Mouse (Mus musculus): ENCODE data around the gene Dhx37.
A peak's percentile ranks its signal among the peaks of the same experiment; 100 is the strongest.
"Not testable (repeated sequence)": the region's sequence is repeated elsewhere in the genome, so short reads cannot be mapped to it uniquely, and the experiment has no call there.

The Dhx37 gene

DNA sequence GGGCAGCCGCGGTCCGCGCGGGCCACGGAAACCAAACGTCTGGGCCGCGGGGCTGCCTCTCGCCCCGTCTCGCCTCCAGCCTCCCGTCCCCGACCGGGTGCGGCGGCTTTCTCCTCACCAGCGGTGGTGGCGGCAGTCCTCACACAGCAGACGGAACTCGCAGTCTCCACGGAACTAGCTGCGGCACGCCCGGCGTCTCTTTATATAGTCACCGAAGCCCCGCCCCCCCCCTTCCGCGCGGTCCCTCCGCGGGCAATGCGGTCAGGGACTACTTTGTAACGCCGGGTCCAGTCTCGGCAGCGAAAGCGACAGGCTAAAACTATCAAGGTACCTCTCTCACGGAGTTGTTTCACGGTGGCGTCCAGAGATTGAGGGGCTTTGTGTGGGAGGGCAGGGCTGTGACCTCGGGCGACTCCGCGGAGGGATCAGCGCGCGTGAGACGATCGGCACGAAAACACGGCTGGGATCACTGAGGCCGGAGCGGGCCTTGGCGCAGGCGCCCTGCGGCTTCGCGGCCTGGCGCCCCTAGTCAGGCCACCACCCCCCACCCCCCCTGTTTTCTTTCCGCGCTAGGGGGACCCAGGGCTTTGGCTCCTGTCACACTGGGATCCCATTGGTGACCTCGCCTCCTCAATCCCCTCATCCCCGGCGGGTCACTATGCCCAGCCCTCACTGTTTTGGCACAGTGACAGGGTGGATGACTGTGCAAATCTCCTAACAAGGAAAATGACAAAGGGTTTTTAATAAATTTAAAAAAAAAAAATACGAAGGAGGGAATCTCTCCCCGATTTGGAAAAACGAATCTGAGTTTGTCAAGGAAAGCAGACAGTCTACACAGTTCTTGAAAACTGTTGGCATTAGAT, 44.1 kb downstream of the Dhx37 start, which contains the start of gene Ubc:
Gene Ubc (minus strand): TSS at position 624 of the 863 bp plus-strand sequence.
- peak; percentile 91 to 97 for DNase-seq (ENCODE audit: low spot score in 2 of 2)

- peak; percentile 86 to 93 for DNase-seq (ENCODE audit: low spot score in 2 of 2)
These were observed 44.8 kb downstream of the Dhx37 start, which contains the start of gene Gm10382 for GRCm38 (mm10) chr5:125389131-125389578. Gene Gm10382, plus strand, starts transcription at chr5:125389322.

- DNase-seq (ENCODE audit: low spot score in 2 of 2), result no peak
These were observed 45.4 kb downstream of the Dhx37 start for GRCm38 (mm10) chr5:125388358-125389092.

DNA sequence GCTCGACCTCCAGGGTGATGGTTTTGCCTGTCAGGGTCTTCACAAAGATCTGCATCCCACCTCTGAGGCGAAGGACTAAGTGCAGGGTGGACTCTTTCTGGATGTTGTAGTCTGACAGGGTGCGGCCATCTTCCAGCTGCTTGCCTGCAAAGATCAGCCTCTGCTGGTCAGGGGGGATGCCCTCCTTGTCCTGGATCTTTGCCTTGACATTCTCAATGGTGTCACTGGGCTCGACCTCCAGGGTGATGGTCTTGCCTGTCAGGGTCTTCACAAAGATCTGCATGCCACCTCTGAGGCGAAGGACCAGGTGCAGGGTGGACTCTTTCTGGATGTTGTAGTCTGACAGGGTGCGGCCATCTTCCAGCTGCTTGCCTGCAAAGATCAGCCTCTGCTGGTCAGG, 46.6 kb downstream of the Dhx37 start:
- DNase-seq (ENCODE audit: low spot score in 2 of 2), result not testable (repeated sequence)

- no peak for DNase-seq (ENCODE audit: low spot score in 2 of 2)
These were observed 48.5 kb downstream of the Dhx37 start for GRCm38 (mm10) chr5:125385215-125385940.

- DNase-seq (ENCODE audit: low spot score in 2 of 2), result no peak
These were observed 49.3 kb downstream of the Dhx37 start for GRCm38 (mm10) chr5:125384512-125385214.

DNA sequence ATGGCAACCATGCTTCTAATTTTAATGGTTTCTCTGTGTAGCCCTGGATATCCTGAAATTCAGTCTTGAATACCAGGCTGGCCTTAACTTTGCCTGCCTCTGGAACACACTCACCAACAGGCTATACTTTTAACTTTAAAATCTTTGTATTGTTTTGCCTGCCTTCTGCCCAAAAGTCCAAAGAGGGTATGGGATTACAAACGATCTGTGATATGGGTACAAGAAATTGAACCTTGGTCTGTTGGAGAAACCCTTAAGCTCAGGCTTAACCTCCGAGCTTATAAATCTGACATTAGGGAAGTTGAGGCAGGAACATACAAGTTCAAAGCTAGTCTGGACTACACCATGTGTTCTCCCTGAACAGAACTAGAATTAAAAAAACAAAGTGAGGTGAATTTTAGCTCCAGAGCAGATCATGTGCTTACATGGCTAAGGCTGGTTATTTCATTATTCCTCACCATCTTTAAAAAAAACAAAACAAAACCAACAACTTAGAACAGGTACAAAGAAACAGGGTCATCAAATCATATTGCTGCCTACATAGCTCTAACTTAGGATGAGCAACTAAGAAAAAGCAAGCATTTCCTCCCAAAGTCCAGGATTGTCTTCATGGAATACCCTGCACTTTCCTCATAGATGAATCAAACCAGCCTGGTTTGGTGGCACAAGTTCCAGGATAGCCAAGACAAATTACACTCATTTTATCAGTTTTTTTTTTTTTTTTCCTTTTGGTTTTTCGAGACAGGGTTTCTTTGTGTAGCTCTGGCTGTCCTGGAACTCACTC, 50.1 kb downstream of the Dhx37 start:
- no peak for DNase-seq (ENCODE audit: low spot score in 2 of 2)

GRCm38 (mm10) chr5:125382673-125383558, 51.0 kb downstream of the Dhx37 start:
- DNase-seq (ENCODE audit: low spot score in 2 of 2), result peak in 1 of 2 experiments; percentile 60

GRCm38 (mm10) chr5:125381954-125382672, 51.8 kb downstream of the Dhx37 start:
- DNase-seq (ENCODE audit: low spot score in 2 of 2), result no peak

GRCm38 (mm10) chr5:125378919-125379318, 55.0 kb downstream of the Dhx37 start:
- no peak for DNase-seq (ENCODE audit: low spot score in 2 of 2)

- DNase-seq (ENCODE audit: low spot score in 2 of 2), result peak in 1 of 2 experiments; percentile 52
These were observed 56.7 kb downstream of the Dhx37 start for GRCm38 (mm10) chr5:125377214-125377613.

- no peak for DNase-seq (ENCODE audit: low spot score in 2 of 2)
These were observed 58.0 kb downstream of the Dhx37 start for GRCm38 (mm10) chr5:125375871-125376270.

DNA sequence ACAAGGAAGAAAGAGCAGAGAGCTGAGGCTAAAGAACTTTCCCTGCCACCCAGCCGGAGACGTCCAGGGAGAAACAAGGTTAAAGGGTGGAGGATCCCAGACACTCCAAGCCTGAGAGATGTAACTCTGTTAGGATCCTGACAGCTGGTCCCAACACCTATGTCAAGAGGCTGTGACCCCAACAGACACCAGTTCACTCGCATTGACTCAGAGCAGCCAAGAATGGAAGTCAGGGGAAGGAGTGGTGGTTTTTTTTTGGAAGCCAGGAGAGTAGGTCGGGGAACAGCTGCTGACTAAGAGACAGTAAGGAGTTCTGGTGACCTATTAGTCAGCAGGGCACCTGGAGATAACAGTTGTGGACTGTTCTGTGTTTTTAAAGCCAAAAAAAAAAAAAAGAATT, 61.9 kb downstream of the Dhx37 start:
- DNase-seq (ENCODE audit: low spot score in 2 of 2), result no peak

DNA sequence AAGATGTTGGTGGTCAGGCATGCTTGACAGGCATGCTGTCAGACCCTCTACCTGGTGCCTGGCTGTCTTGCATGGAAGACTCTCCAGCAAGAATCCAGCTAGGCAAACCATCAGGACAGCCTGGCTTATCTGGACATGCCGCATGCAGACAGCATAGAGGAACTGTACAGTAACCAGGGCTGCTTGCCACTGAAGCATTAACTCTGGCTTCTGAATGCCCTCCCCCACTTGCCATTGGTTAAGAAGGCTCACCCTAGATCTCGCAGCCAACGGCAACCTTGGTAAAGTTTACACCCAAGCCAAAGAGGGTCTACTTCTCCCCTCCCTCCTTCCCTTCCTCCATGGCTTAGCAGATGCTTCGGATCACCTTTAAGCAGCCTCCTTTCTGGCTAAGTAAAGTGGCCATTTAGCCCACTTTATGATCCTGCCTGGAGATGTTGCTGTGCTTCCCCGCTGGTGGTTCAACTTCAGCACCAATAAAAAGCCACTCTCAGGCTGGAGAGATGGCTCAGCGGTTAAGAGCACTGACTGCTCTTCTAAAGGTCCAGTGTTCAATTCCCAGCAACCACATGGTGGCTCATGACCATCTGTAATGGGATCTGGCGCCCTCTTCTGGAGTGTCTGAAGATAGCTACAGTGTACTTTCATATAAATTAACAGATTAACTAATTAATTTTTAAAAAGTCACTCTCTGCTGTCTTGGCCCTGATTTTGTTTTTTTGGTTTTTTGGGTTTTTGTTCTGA, 62.8 kb downstream of the Dhx37 start:
- no peak for DNase-seq (ENCODE audit: low spot score in 2 of 2)

DNA sequence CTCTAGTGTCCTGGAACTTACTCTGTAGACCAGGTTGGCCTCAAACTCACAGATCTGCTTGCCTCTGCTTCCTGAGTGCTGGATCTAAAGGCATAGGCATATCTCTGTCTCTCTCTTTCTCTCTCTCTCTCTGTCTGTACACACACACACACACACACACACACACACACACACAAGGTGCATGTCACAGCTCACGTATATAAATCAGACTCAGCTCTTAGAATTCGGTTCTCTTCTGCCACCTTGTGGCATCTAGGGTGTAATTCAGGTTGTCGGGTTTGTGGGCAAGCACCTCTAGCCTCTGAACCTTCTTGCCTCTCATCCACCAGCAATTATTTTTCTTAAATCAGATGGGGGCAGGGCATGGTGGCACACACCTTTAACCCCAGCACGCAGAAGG, 65.4 kb downstream of the Dhx37 start:
- DNase-seq (ENCODE audit: low spot score in 2 of 2), result peak; percentile 58 to 75

- DNase-seq (ENCODE audit: low spot score in 2 of 2), result no peak
These were observed 65.8 kb downstream of the Dhx37 start for GRCm38 (mm10) chr5:125368156-125368555.

- no peak for DNase-seq (ENCODE audit: low spot score in 2 of 2)
These were observed 69.0 kb downstream of the Dhx37 start for GRCm38 (mm10) chr5:125364851-125365429.

GRCm38 (mm10) chr5:125363894-125364293, 70.0 kb downstream of the Dhx37 start:
- no peak for DNase-seq (ENCODE audit: low spot score in 2 of 2)

All from spleen, postnatal 10 days (tissue).